Mouse (Mus musculus) skeletal muscle tissue, adult 2 months (tissue): ENCODE results near the gene Ctbp2.

Source experiments
- DNase-seq: peaks from one replicate; pipeline ENCODE4 v3.0.0-alpha.2; 2012; ENCODE audit warnings: low read depth, low spot score

Ctbp2 gene

GRCm38 (mm10) chr7:133008663-133009062 lies 115.5 kb downstream of the Ctbp2 start:
- DNase-seq = no peak

GRCm38 (mm10) chr7:133007343-133007742 lies 116.8 kb downstream of the Ctbp2 start:
- DNase-seq = no peak

GRCm38 (mm10) chr7:133005772-133006171 lies 118.4 kb downstream of the Ctbp2 start:
- DNase-seq = no peak

GRCm38 (mm10) chr7:133003421-133003820 lies 120.7 kb downstream of the Ctbp2 start:
- DNase-seq = peak; percentile 83

GRCm38 (mm10) chr7:133002271-133002670 lies 121.9 kb downstream of the Ctbp2 start:
- no peak for DNase-seq

- no peak for DNase-seq
Observed at GRCm38 (mm10) chr7:133001388-133001787, 122.8 kb downstream of the Ctbp2 start.

GRCm38 (mm10) chr7:132999061-132999460 lies 125.1 kb downstream of the Ctbp2 start:
- DNase-seq = no peak

- no peak for DNase-seq
Observed at GRCm38 (mm10) chr7:132998639-132999038, 125.5 kb downstream of the Ctbp2 start.

- no peak for DNase-seq
Observed at GRCm38 (mm10) chr7:132996391-132996790, 127.8 kb downstream of the Ctbp2 start.

- DNase-seq = no peak
Observed at GRCm38 (mm10) chr7:132994628-132995191, 129.4 kb downstream of the Ctbp2 start.

- DNase-seq = no peak
Observed at GRCm38 (mm10) chr7:132994120-132994519, 130.0 kb downstream of the Ctbp2 start.

- peak; percentile 89 for DNase-seq
Observed at GRCm38 (mm10) chr7:132992967-132993615, 131.1 kb downstream of the Ctbp2 start.

GRCm38 (mm10) chr7:132991240-132991900 lies 132.8 kb downstream of the Ctbp2 start:
- peak; percentile 66 for DNase-seq

- DNase-seq = no peak
Observed at GRCm38 (mm10) chr7:132989839-132990238, 134.3 kb downstream of the Ctbp2 start.

GRCm38 (mm10) chr7:132982639-132983038 lies 141.5 kb downstream of the Ctbp2 start:
- DNase-seq = no peak

- no peak for DNase-seq
Observed at GRCm38 (mm10) chr7:132977981-132978380, 146.2 kb downstream of the Ctbp2 start.

GRCm38 (mm10) chr7:132976079-132976478 lies 148.1 kb downstream of the Ctbp2 start:
- DNase-seq = no peak

GRCm38 (mm10) chr7:132972079-132972478 lies 152.1 kb downstream of the Ctbp2 start:
- DNase-seq = no peak

- no peak for DNase-seq
Observed at GRCm38 (mm10) chr7:132965707-132966106, 158.4 kb downstream of the Ctbp2 start.

GRCm38 (mm10) chr7:132964395-132964794 lies 159.8 kb downstream of the Ctbp2 start:
- peak; percentile 18 for DNase-seq

- DNase-seq = peak; percentile 13
Observed at GRCm38 (mm10) chr7:132950613-132951012, 173.5 kb downstream of the Ctbp2 start.

- no peak for DNase-seq
Observed at GRCm38 (mm10) chr7:132949968-132950367, 174.2 kb downstream of the Ctbp2 start.

- no peak for DNase-seq
Observed at GRCm38 (mm10) chr7:132940569-132940968, 183.6 kb downstream of the Ctbp2 start.
